Mouse (Mus musculus) lung, postnatal 0 days (tissue): ENCODE measurements at regions not wholly inside any gene's neighbourhood (a gene's known extent, or its start where the extent isn't known, plus 50 kb on each side); places are given as distances from the start of the nearest gene placed in this dataset.
A peak's percentile ranks its signal among the peaks of the same experiment; 100 is the strongest.

Experiments
- ATAC-seq: fragments of 200-750 bp; cut with Nextera tagmentation; 2 replicates; pipeline ENCODE4 v1.8.0; 2017; ENCODE audit warnings: moderate library complexity
- DNase-seq: peaks from one replicate; pipeline ENCODE4 v3.0.0-alpha.2; 2016; ENCODE audit warnings: low spot score
- H3K27ac ChIP-seq: fragments of 300-500 bp; sonication (generic); 2 replicates; pipeline ENCODE4 v1.5.1; 2014; ENCODE audit warnings: antibody characterized with exemption, mild to moderate bottlenecking, low read length, mixed read lengths
- H3K27me3 ChIP-seq: fragments of 300-500 bp; sonication (generic); replicated peaks from 2 replicates; pipeline ENCODE4 v1.6.1; 2014; ENCODE audit warnings: low read length, mixed read lengths; ENCODE audit not compliant: insufficient read depth
- H3K36me3 ChIP-seq: fragments of 300-500 bp; sonication (generic); 2 replicates; pipeline ENCODE4 v1.6.1; 2014; ENCODE audit warnings: low read length, mixed read lengths; ENCODE audit not compliant: insufficient read depth
- H3K4me1 ChIP-seq: fragments of 300-500 bp; sonication (generic); 2 replicates; pipeline ENCODE4 v1.6.1; 2014; ENCODE audit warnings: antibody characterized with exemption, low read depth, low read length, mixed read lengths; ENCODE audit not compliant: insufficient read depth
- H3K4me2 ChIP-seq: fragments of 300-500 bp; sonication (generic); replicated peaks from 2 replicates; pipeline ENCODE4 v1.6.1; 2014; ENCODE audit warnings: low read depth, mild to moderate bottlenecking, low read length, moderate library complexity, mixed read lengths
- H3K4me3 ChIP-seq: fragments of 300-500 bp; sonication (generic); 2 replicates; pipeline ENCODE4 v1.5.1; 2014; ENCODE audit warnings: low read depth, low read length
- H3K9ac ChIP-seq: fragments of 300-500 bp; sonication (generic); replicated peaks from 2 replicates; pipeline ENCODE4 v1.6.1; 2014; ENCODE audit warnings: low read depth, mild to moderate bottlenecking
- H3K9me3 ChIP-seq: fragments of 300-500 bp; sonication (generic); 2 replicates; pipeline ENCODE4 v1.6.1; 2016; ENCODE audit warnings: low read length, mixed read lengths
- CTCF ChIP-seq: IDR thresholded peaks from 2 replicates; pipeline ENCODE4 v1.5.1; 2016; ENCODE audit warnings: antibody characterized with exemption, mild to moderate bottlenecking
- EP300 ChIP-seq: IDR thresholded peaks from 2 replicates; pipeline ENCODE4 v1.6.1; 2016; ENCODE audit warnings: antibody characterized with exemption, mild to moderate bottlenecking, control low read depth
- WGBS: fragments of 180-500 bp; shearing (Covaris S2); extraction: QIAGEN DNeasy Blood & Tissue Kit; methylation state at CpG from one replicate; pipeline ENCODE4 v1.1.7; 2014; 5-methylcytosine and 5-hydroxymethylcytosine counted together

DNA sequence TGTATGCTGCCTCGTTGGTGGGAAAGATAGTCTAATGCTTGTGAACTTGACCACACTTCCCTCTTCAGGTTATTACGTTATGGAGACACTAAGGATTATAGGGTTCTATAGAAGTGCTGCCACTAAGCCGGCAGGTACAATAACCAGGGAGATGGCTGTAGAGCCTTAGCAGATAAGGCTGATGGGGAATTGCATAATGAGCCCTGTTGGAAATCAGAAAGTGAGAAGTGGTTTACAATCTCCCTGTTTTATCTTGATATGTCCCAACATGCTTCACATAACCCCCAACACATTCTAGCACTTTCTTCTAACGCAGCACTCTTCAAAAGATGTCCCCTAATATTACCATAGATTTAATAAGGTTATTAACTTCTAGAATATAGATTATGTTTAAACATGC, 241.2 kb downstream of the Hlx start:
- no peaks in the 10 kb centered on the region for H3K4me1 ChIP-seq
- H3K4me3 ChIP-seq, result no peak overlapping the region
- H3K9me3 ChIP-seq, result no peaks in the 10 kb centered on the region
- no peak overlapping the region for H3K27ac ChIP-seq
- ATAC-seq (no peak), DNase-seq (no peak)
- no peak overlapping the region for H3K9ac ChIP-seq
- no peaks in the 10 kb centered on the region for H3K36me3 ChIP-seq
- H3K4me2 ChIP-seq, result no peak overlapping the region
- 72% methylated on average over 4 of the region's 4 CpGs for WGBS
- H3K27me3 ChIP-seq, result no peaks in the 10 kb centered on the region
- TF ChIP-seq EP300 (no peak), CTCF (no peak)

DNA sequence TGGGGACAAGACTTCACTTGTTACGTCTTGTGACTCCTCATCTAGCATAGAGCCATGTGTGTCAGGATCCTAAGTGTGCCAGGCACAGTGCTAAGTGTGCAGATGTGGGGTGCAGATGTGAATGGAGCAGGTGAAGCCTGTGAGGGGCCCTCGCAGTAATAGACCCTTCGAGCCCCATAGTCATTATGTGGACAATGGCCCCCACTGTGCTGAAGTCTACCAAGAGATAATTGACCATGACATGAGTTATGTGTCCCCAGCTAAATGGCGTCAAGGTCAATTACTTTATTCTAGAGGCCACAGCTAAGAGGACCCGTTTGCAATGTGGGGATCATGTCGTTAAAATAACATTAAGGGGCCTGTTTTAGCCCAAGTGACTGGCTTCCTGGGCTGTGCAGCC, 245.0 kb downstream of the Hlx start:
- TF ChIP-seq EP300, result no peak
- no peak for TF ChIP-seq CTCF
- no peak overlapping the region for H3K9ac ChIP-seq
- H3K4me1 ChIP-seq, result no peaks in the 10 kb centered on the region
- H3K27ac ChIP-seq, result no peak overlapping the region
- H3K9me3 ChIP-seq, result no peaks in the 10 kb centered on the region
- no peak overlapping the region for H3K4me3 ChIP-seq
- ATAC-seq (no peak), DNase-seq (no peak)
- no peaks in the 10 kb centered on the region for H3K27me3 ChIP-seq
- no peaks in the 10 kb centered on the region for H3K36me3 ChIP-seq
- 66% methylated on average over 6 of the region's 6 CpGs for WGBS
- H3K4me2 ChIP-seq, result no peak overlapping the region

DNA sequence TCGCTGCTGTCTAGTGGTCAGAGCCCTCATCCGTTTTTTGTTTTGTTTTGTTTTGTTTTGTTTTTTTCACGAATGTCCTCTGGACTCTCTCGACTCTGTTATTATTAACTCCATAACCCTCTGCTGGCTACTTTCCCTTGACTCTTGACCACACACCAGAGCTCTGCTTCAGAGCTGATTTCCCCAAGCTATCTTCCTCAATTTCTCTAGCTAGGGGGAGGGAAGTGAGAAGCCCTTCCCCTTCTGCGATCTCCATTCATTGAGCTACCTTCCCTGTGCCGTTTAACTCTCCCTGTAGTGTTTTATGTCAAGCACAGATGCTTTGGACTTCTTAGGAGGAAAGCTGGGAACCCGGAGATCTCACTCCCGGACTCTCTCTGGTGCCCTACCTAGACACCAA, 247.6 kb downstream of the Hlx start:
- TF ChIP-seq CTCF, result no peak
- no peak for TF ChIP-seq EP300
- no peaks in the 10 kb centered on the region for H3K4me1 ChIP-seq
- H3K4me2 ChIP-seq, result no peak overlapping the region
- no peaks in the 10 kb centered on the region for H3K36me3 ChIP-seq
- 71% methylated on average over 8 of the region's 8 CpGs for WGBS
- no peak overlapping the region for H3K27ac ChIP-seq
- no peak overlapping the region for H3K4me3 ChIP-seq
- H3K9me3 ChIP-seq, result no peaks in the 10 kb centered on the region
- DNase-seq (no peak), ATAC-seq (no peak)
- H3K27me3 ChIP-seq, result no peaks in the 10 kb centered on the region
- H3K9ac ChIP-seq, result no peak overlapping the region

GRCm38 (mm10) chr1:184483371-184483770, 249.0 kb downstream of the Hlx start:
- DNase-seq, result peak; percentile 11
- no peak for TF ChIP-seq CTCF
- TF ChIP-seq EP300, result no peak

GRCm38 (mm10) chr1:184482026-184482425, 250.4 kb downstream of the Hlx start:
- no peak for TF ChIP-seq EP300
- TF ChIP-seq CTCF, result no peak
- ATAC-seq (no peak), DNase-seq (no peak)
- Histone ChIP-seq H3K36me3 (no peaks in the 10 kb centered on the region), H3K4me1 (no peaks in the 10 kb centered on the region), H3K4me3 (no peak overlapping the region), H3K27me3 (no peaks in the 10 kb centered on the region), H3K4me2 (no peak overlapping the region), H3K9me3 (no peaks in the 10 kb centered on the region), H3K27ac (no peak overlapping the region), H3K9ac (no peak overlapping the region)
- 62% methylated on average over 9 of the region's 9 CpGs for WGBS

More at GRCm38 (mm10) chr1:184483371-184483770, 249.0 kb downstream of the Hlx start:
- Histone ChIP-seq H3K4me1 (no peaks in the 10 kb centered on the region), H3K9me3 (no peaks in the 10 kb centered on the region), H3K4me2 (no peak overlapping the region), H3K36me3 (no peaks in the 10 kb centered on the region), H3K27me3 (no peaks in the 10 kb centered on the region), H3K9ac (no peak overlapping the region), H3K27ac (no peak overlapping the region), H3K4me3 (no peak overlapping the region)
- ATAC-seq, result no peak
- 61% methylated on average over 7 of the region's 7 CpGs for WGBS

DNA sequence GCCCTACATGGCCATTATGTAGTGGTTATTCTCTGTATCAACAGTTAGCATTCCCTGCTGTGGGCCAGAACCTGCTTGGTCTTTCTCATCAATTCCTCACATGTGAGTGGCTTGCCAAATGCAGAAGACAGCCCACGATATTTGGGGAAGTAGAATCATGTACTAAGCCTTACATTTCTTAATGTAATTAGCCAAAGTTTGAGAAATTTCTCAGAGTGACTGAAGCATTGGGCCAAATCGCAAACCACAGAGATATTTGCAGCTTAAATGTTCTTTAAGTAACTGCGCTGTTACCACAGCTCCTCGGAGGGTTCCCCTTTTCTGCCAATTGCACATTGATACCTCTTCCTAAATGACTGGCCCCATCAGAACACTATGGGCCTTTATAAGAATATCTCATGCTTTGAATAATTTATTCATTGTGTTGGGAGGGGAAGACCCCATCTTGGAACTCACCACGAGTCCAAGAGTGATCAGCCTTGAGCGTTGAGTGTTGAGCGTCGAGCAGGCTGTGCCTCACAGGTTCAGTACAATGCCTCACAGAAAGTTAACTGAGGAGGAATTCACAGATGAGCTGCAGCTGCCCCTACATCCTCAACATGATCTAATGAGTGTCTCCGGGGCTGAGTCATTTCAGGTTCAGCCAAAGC, 251.7 kb downstream of the Hlx start:
- ATAC-seq, result no peak
- TF ChIP-seq CTCF (no peak), EP300 (no peak)

GRCm38 (mm10) chr1:184478006-184478405, 254.4 kb downstream of the Hlx start:
- Histone ChIP-seq H3K4me3 (no peak overlapping the region), H3K36me3 (no peaks in the 10 kb centered on the region), H3K9me3 (no peaks in the 10 kb centered on the region), H3K9ac (no peak overlapping the region), H3K4me1 (no peaks in the 10 kb centered on the region), H3K27ac (no peak overlapping the region), H3K27me3 (no peaks in the 10 kb centered on the region), H3K4me2 (no peak overlapping the region)
- WGBS, result 49% methylated on average over 7 of the region's 7 CpGs
- peak; percentile 74 for DNase-seq
- ATAC-seq, result peak; percentile 89
- TF ChIP-seq CTCF (no peak), EP300 (no peak)

More for the DNA sequence above, 251.7 kb downstream of the Hlx start:
- Histone ChIP-seq H3K4me1 (no peaks in the 10 kb centered on the region), H3K27me3 (no peaks in the 10 kb centered on the region), H3K36me3 (no peaks in the 10 kb centered on the region), H3K9ac (no peak overlapping the region), H3K9me3 (no peaks in the 10 kb centered on the region), H3K27ac (no peak overlapping the region), H3K4me2 (no peak overlapping the region), H3K4me3 (no peak overlapping the region)
- peak; percentile 24 for DNase-seq
- WGBS, result 78% methylated on average over 9 of the region's 9 CpGs
